Mouse (Mus musculus) layer of hippocampus, postnatal 25 days (tissue): ENCODE results near the gene Gm9999. TPM values are rescaled to one million over a fixed set of nuclear protein-coding genes. Genes with fewer than 3 reads are reported as not detected.
"Not testable (repeated sequence)": the region's sequence is repeated elsewhere in the genome, so short reads cannot be mapped to it uniquely, and the experiment has no call there.

Experiments used
- DNase-seq, 2 experiments: peaks; one replicate each; pipeline ENCODE4 v3.0.0; 2022; ENCODE audit warnings: mixed read lengths in 2 of 2, low spot score in 1 of 2; ENCODE audit errors: extremely low spot score in 1 of 2
- total RNA-seq, 2 experiments: library from RNA; stranded (reverse); gene quantifications; 2 replicates each; pipeline ENCODE4 v1.2.3; 2021

Gm9999 gene
- total RNA-seq, 2 experiments from 2014 or later, result not detected

DNA sequence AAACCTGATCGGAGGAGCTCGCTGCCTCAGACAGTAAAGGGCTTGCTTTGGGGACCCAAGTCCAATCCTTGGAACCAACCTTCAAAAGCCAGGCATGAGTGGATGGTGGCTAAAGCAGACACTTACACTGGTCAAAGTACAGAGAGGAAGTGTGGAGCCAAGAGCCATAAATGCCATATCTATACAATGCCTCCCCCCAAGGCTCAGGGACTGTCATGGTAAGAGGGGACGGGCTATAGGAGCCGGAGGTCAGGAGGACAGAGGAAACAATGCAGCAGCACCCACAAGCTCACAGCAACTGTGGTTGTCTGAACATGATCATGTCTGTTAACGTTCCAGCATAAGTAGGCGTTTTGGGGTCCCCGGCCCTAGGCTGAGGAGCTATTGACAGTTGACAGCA, 41.1 kb downstream of the Gm9999 start:
- DNase-seq, result no peak

DNA sequence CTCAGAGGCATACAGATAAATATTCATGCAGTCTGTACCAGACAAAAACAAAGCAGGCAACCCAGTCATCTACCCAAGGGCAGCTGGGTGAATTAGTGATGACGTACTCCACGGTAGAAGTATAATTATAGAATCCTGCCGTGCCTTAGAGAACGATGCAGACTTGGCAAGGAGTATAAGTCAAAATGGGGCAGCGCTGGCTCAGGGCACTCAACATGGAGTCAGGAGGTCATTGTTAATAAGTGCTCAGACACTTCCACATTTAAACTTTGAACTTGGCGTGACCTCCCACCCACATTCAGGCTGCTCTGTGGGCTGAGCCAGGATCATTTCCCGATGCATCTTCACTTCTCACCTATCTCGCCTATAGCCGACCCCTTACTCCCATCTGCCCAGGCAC, 42.0 kb downstream of the Gm9999 start:
- no peak for DNase-seq

DNA sequence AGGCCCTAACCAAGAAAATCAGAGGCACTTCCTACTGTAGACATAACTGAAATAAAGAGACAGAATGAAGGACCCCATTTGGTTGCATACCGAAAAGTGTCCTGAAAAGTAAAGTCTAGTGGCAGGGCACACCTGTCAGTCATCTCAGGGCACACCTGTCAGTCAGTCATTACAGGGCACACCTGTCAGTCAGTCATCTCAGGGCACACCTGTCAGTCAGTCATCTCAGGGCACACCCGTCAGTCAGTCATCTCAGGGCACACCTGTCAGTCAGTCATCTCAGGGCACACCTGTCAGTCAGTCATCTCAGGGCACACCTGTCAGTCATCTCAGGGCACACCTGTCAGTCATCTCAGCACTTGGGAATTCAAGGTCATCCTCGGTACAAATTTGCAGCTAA, 43.5 kb downstream of the Gm9999 start:
- not testable (repeated sequence) for DNase-seq

DNA sequence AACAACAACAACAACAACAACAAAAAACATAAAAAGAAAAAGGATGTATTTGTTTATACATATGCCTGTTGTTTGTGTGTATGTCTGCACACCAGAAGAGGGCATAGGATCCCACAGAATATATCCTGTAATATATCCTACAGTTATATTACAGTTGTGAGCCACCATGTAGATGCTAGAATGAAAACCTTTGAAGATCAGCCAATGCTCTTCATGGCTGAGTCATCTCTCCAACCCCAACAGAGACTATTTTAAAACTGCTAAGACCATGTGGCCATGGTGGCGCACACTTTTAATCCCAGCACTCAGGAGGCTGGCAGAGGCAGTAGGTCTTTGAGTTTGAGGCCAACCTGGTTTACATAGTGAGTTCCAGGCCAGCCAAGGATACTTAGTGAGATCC, 44.1 kb downstream of the Gm9999 start:
- DNase-seq, result no peak

DNA sequence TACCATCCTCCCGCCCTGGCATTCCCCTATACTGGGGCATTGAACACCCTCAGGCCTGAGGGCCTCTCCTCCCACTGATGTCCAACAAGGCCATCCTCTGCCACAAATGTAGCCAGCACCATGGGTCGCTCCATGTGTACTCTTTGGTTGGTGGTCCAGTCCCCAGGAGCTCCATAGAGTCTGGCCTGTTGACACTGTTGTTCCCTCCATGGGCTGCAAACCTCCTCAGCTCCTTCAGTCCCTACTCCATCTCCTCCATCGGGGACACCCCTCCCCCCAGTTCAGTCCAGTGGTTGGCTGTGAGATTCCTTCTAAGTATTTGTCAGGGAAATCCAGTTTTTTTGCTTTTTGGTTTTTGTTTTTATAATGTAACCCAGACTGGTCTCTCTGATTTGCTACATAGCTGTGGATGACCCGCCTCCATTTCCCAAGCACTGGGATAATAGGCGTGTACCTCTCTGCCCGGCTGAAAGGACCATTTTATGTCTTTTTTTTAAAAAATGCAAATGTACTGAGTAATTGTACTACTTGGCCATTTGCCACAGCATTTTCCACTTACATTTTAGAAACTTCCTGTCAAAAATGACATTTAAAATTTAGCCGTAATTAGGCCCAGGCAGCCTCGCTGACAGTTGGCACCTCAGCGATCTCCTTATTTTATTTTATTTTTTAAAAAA, 47.3 kb downstream of the Gm9999 start:
- DNase-seq, result no peak

DNA sequence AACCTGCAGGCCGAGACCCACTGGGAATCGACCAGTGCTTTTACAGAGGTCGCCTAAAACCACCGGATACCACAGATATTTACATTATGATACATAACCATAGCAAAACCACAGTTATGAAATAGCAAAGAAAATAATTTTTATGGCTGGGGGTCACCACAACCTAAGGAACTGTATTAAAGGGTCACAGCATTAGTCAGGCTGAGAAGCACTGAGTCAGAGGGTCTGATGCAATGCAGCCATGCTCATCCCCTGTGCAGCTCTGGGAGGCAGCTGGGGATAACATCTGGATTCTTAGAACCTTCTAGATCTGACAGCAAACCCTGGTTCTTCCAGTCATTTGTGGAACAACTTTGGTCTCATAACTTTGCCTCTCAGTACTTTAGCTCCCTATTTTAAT, 48.0 kb downstream of the Gm9999 start:
- DNase-seq, result no peak

DNA sequence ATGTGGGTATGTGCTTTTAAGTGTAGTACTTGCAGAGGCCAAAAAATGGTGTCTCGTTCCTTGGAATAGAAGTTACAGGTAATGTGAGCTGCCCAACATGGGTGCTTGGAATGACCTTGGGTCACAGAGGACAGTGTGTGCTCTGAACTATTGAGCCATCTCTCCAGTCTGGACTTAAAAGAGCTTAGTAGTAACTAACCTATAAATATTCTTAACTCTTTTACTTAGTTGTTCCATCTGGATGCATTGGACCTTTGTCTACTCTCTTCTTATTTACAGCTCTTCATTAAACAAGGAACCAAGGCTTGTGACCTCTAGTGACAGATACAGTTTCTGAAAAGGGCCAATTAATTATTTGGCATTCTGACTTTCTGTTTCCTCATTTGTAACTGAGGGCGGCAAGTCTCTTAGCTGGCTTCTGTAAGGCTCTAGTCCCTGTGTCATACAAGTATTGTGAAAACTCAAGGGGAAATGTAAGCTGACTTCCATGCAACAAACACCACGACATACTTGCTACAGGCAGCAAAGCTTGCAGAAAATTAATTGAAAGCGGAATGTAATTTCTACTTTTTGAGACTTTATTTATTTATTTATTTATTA, 51.5 kb downstream of the Gm9999 start:
- DNase-seq, result no peak

DNA sequence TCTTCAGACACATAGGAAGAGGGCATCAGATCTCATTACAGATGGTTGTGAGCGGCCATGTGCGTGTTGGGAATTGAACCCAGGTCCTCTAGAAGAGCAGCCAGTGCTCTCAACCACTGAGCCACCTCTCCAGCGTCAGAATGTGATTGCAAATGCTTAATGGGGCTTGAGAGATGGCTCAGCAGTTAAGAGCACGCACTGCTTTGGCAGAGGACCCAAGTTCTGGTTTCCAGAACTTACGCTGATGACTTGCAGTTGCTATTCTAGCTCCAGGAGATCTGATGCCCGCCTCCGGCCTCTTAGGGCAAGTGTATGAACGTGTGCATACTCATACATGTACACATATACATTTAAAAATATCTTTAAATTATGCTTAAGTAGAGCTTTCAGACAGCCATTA, 52.0 kb downstream of the Gm9999 start:
- DNase-seq, result no peak

Other genes with a start within 250 kb of the Gm9999 start
- not detected for gene Saa1, start 240.6 kb upstream of the Gm9999 start, total RNA-seq
- gene Saa2, start 231.8 kb upstream of the Gm9999 start, total RNA-seq, result not detected
- 10 to 100 TPM; 12.2 to 18.4 TPM for gene Hps5, start 187.5 kb upstream of the Gm9999 start, total RNA-seq
- 10 to 100 TPM; 38.8 to 39.9 TPM for gene Gtf2h1, start 187.5 kb upstream of the Gm9999 start, total RNA-seq
- gene Ldha, start 142.1 kb upstream of the Gm9999 start, total RNA-seq, result 100 to 1,000 TPM; 303 to 347 TPM
- gene Ldhc, start 122.4 kb upstream of the Gm9999 start, total RNA-seq, result not detected
- gene Tsg101, start 63.6 kb upstream of the Gm9999 start, total RNA-seq, result 10 to 100 TPM; 69.3 to 80.6 TPM
- 10 to 100 TPM; 14.1 to 14.7 TPM for gene Uevld, start 25.1 kb upstream of the Gm9999 start, total RNA-seq
- 10 to 100 TPM; 14.2 to 15.5 TPM for gene Spty2d1, start 24.8 kb downstream of the Gm9999 start, total RNA-seq
- 10 to 100 TPM; 14.1 to 15.2 TPM for gene Tmem86a, start 67.0 kb downstream of the Gm9999 start, total RNA-seq
- gene Ptpn5, start 150.1 kb downstream of the Gm9999 start, total RNA-seq, result 100 to 1,000 TPM in 1 of 2 experiments, 10 to 100 TPM in 1; 86.8 to 100 TPM
- gene Mrgpra6, start 221.3 kb downstream of the Gm9999 start, total RNA-seq, result not detected